In genomic region chr6:135863965-135864364, GRCm38 (mm10) we compare ENCODE assay signal across 24 mouse cellular contexts.
DNase-seq lines count a peak whose midpoint lies in the region; ATAC-seq lines count a peak whose summit lies in the region.
"Had no signal": no experiment of that assay in that cellular context is flagged by ENCODE, and none has a peak within 500 bp of the region (broad histone marks: within the 10 kb centered on the region; RNA-seq: fewer than 3 reads in every experiment).

No protein-coding gene starts in this region.

- WGBS in forebrain, embryonic 14.5 days: 63% methylated on average over 5 of the region's 5 CpGs
- 81% methylated on average over 5 of the region's 5 CpGs for WGBS in forebrain, embryonic 12.5 days
- 56% methylated on average over 5 of the region's 5 CpGs for WGBS in neural tube, embryonic 15.5 days

- ATAC-seq in forebrain, embryonic 14.5 days: no peak; the same call in 1 of the 2 replicates
- ATAC-seq in forebrain, embryonic 12.5 days (ENCODE audit: low FRiP score): no peak
- ATAC-seq in neural tube, embryonic 15.5 days (ENCODE audit: low FRiP score): no peak
- ATAC-seq: activated CD4-positive, CD25-positive, alpha-beta regulatory T cell, adult 4 months; intestine, postnatal 0 days; midbrain, embryonic 15.5 days had no signal

- H3K4me3 ChIP-seq in forebrain, embryonic 14.5 days (ENCODE audit: low read depth, low read length): no peak overlapping the region
- H3K4me3 ChIP-seq in forebrain, embryonic 12.5 days (replicated peaks): no peak overlapping the region
- H3K4me3 ChIP-seq in neural tube, embryonic 15.5 days (replicated peaks): no peak overlapping the region
- H3K4me3 ChIP-seq: embryonic facial prominence, embryonic 15.5 days; heart, embryonic 12.5 days; hindbrain, embryonic 10.5 days; midbrain, embryonic 15.5 days; neural tube, embryonic 13.5 days had no signal

- H3K27ac ChIP-seq in forebrain, embryonic 14.5 days (ENCODE audit: low read depth, low read length): 0 out of 2 replicates have a peak overlapping the region, but pooled peaks have one; percentile 18
- H3K27ac ChIP-seq in forebrain, embryonic 12.5 days: no peak overlapping the region
- H3K27ac ChIP-seq in neural tube, embryonic 15.5 days (replicated peaks): 0 out of 2 replicates have a peak overlapping the region, but pooled peaks have one; percentile 14
- H3K27ac ChIP-seq: embryonic facial prominence, embryonic 15.5 days; hindbrain, embryonic 10.5 days; macrophage; midbrain, embryonic 15.5 days; neural tube, embryonic 13.5 days had no signal

- DNase-seq in forebrain, embryonic 14.5 days (ENCODE audit: low spot score): peak; percentile 59
- peak; percentile 62 for DNase-seq in layer of hippocampus, adult 11-12 months (ENCODE audit: low spot score)
- no peak for DNase-seq in layer of hippocampus, postnatal 25 days (ENCODE audit: extremely low spot score in 1 of 2, low spot score in 1 of 2)
- DNase-seq in neural tube, embryonic 10.5 days (ENCODE audit: extremely low spot score, low spot score): no peak
- peak; percentile 49 to 61 for DNase-seq in layer of hippocampus, adult 8-10 months (ENCODE audit: low spot score in 2 of 2)
- DNase-seq in urinary bladder, postnatal 4 days (ENCODE audit: low spot score in 2 of 2): no peak
- DNase-seq: adrenal gland, adult 8-10 months; cerebellum, adult 8-10 months; cerebellum, postnatal 36 days; gastrocnemius, postnatal 25 days; heart, adult 18-20 months; heart, postnatal 10 days; kidney, postnatal 14 days; thymus, postnatal 25 days had no signal

- H3K4me2 ChIP-seq in forebrain, embryonic 14.5 days (ENCODE audit: low read length): no peak overlapping the region
- H3K4me2 ChIP-seq in forebrain, embryonic 12.5 days: no peak overlapping the region
- H3K4me2 ChIP-seq in neural tube, embryonic 15.5 days: no peak overlapping the region
- H3K4me2 ChIP-seq: embryonic facial prominence, embryonic 15.5 days; heart, embryonic 12.5 days; midbrain, embryonic 15.5 days; neural tube, embryonic 13.5 days had no signal

- peaks cover 14% of the 10 kb centered on the region; the same call in 1 of the 2 replicates for H3K4me1 ChIP-seq in forebrain, embryonic 14.5 days (ENCODE audit: control insufficient read depth, insufficient read depth, low read length)
- 0 out of 2 replicates have a peak, but pooled peaks cover 7% of the 10 kb centered on the region for H3K4me1 ChIP-seq in forebrain, embryonic 12.5 days
- H3K4me1 ChIP-seq in neural tube, embryonic 15.5 days: peaks cover 21% of the 10 kb centered on the region
- H3K4me1 ChIP-seq: embryonic facial prominence, embryonic 15.5 days; heart, embryonic 12.5 days; hindbrain, embryonic 10.5 days had no signal

- no peak overlapping the region for H3K9ac ChIP-seq in forebrain, embryonic 14.5 days (ENCODE audit: low read length)
- no peak overlapping the region for H3K9ac ChIP-seq in forebrain, embryonic 12.5 days
- no peak overlapping the region for H3K9ac ChIP-seq in neural tube, embryonic 15.5 days (replicated peaks)
- H3K9ac ChIP-seq: embryonic facial prominence, embryonic 15.5 days; heart, embryonic 12.5 days; midbrain, embryonic 15.5 days; neural tube, embryonic 13.5 days had no signal

- no peaks in the 10 kb centered on the region for H3K36me3 ChIP-seq in forebrain, embryonic 14.5 days (ENCODE audit: control insufficient read depth, insufficient read depth, low read length)
- H3K36me3 ChIP-seq in forebrain, embryonic 12.5 days (replicated peaks): no peaks in the 10 kb centered on the region
- no peaks in the 10 kb centered on the region for H3K36me3 ChIP-seq in neural tube, embryonic 15.5 days
- H3K36me3 ChIP-seq: embryonic facial prominence, embryonic 15.5 days; heart, embryonic 12.5 days; hindbrain, embryonic 10.5 days; midbrain, embryonic 15.5 days; neural tube, embryonic 13.5 days had no signal

- no peaks in the 10 kb centered on the region for H3K9me3 ChIP-seq in forebrain, embryonic 14.5 days (replicated peaks; ENCODE audit: control insufficient read depth, low read length)
- H3K9me3 ChIP-seq in forebrain, embryonic 12.5 days: no peaks in the 10 kb centered on the region
- H3K9me3 ChIP-seq in neural tube, embryonic 15.5 days (replicated peaks): no peaks in the 10 kb centered on the region
- H3K9me3 ChIP-seq: embryonic facial prominence, embryonic 15.5 days; heart, embryonic 12.5 days; hindbrain, embryonic 10.5 days; midbrain, embryonic 15.5 days; neural tube, embryonic 13.5 days had no signal

- H3K27me3 ChIP-seq in forebrain, embryonic 14.5 days (replicated peaks; ENCODE audit: control insufficient read depth, insufficient read depth, low read length): no peaks in the 10 kb centered on the region
- no peaks in the 10 kb centered on the region for H3K27me3 ChIP-seq in forebrain, embryonic 12.5 days
- no peaks in the 10 kb centered on the region for H3K27me3 ChIP-seq in neural tube, embryonic 15.5 days (replicated peaks)
- H3K27me3 ChIP-seq: embryonic facial prominence, embryonic 15.5 days; heart, embryonic 12.5 days; midbrain, embryonic 15.5 days; neural tube, embryonic 13.5 days had no signal

Comparison
In these comparisons a context has a peak if more than half of its experiments do, and no peak if none do; other contexts are left out.
1. DNase-seq: peak in forebrain, embryonic 14.5 days (single experiment), layer of hippocampus, adult 11-12 months (single experiment) and layer of hippocampus, adult 8-10 months (2 of 2); none in layer of hippocampus, postnatal 25 days (0 of 2), neural tube, embryonic 10.5 days (single experiment) and urinary bladder, postnatal 4 days (0 of 2).